In genomic region chr11:121702895-121703618, GRCm38 (mm10) we compare ENCODE assay signal across 8 mouse cellular contexts. TPM values are rescaled to one million over a fixed set of nuclear protein-coding genes. Genes with fewer than 3 reads are reported as not detected.
A peak's percentile ranks its signal among the peaks of the same experiment; 100 is the strongest.
DNase-seq lines count a peak whose midpoint lies in the region; ATAC-seq and TF ChIP-seq lines count a peak whose summit lies in the region.

No protein-coding gene starts in this region.

- no peaks in the 10 kb centered on the region for H3K36me3 ChIP-seq in hindbrain, postnatal 0 days (ENCODE audit: insufficient read depth, low read length)
- peaks cover 8% of the 10 kb centered on the region for H3K36me3 ChIP-seq in macrophage (ENCODE audit: inconsistent target)

- H3K9me3 ChIP-seq in hindbrain, postnatal 0 days (ENCODE audit: low read length): no peaks in the 10 kb centered on the region

- peak overlapping the region; percentile 82 for H3K4me3 ChIP-seq in hindbrain, postnatal 0 days (ENCODE audit: low read length)
- H3K4me3 ChIP-seq in macrophage (ENCODE audit: inconsistent target): peak overlapping the region; percentile 100

- peak; percentile 45 for DNase-seq in R1 (ENCODE audit: low read depth, low spot score)
- peak; percentile 30 to 40 for DNase-seq in cerebellum, postnatal 25 days
- DNase-seq in gastrocnemius, adult 8-10 months (ENCODE audit: low spot score in 2 of 2): peak; percentile 57 to 68
- peak; percentile 66 for DNase-seq in hindbrain, postnatal 0 days (ENCODE audit: low spot score)
- DNase-seq in left cerebral cortex, adult 8-10 months (ENCODE audit: low spot score in 2 of 2): peak; percentile 31 to 67
- DNase-seq in right cerebral cortex, postnatal 10 days (ENCODE audit: low spot score in 2 of 2): peak; percentile 65 to 76

- H3K9ac ChIP-seq in hindbrain, postnatal 0 days (replicated peaks; ENCODE audit: low read length): peak overlapping the region; percentile 62

- peak; percentile 35 for ATAC-seq in hindbrain, postnatal 0 days
- ATAC-seq in erythroid progenitor cell, adult 5-6 weeks (replicated peaks; ENCODE audit: low FRiP score, poor library complexity, severe bottlenecking): no peak

- H3K27me3 ChIP-seq in hindbrain, postnatal 0 days (ENCODE audit: insufficient read depth, low read length): no peaks in the 10 kb centered on the region

- under 1% methylated on average over 40 of the region's 40 CpGs for WGBS in hindbrain, postnatal 0 days
- under 1% methylated on average over 39 of the region's 40 CpGs for WGBS in macrophage (ENCODE audit: missing documents)

- peak overlapping the region; percentile 98 for H3K4me2 ChIP-seq in hindbrain, postnatal 0 days (ENCODE audit: low read depth, low read length)

- peaks cover 85% of the 10 kb centered on the region for H3K79me2 ChIP-seq in macrophage (ENCODE audit: inconsistent target)

- TF ChIP-seq CTCF in hindbrain, postnatal 0 days (IDR thresholded peaks at IDR 0.05; ENCODE audit: low read depth): no peak

- H3K27ac ChIP-seq in hindbrain, postnatal 0 days: peak overlapping the region; percentile 72
- H3K27ac ChIP-seq in macrophage: peak overlapping the region; percentile 99

- peaks cover 9% of the 10 kb centered on the region; the same call in 1 of the 2 replicates for H3K4me1 ChIP-seq in hindbrain, postnatal 0 days (ENCODE audit: insufficient read depth, low read length)

RNA-seq across cellular contexts. Expression of gene Metrnl, which starts 1.7 kb away (rescaled TPM):
- total RNA-seq in gastrocnemius, adult 8-10 months (2022): 1 to 10 TPM; 5.1 to 7.8 (median 5.6) TPM
- total RNA-seq in hindbrain, postnatal 0 days (2014; rRNA removed): 24.4 and 33.2 TPM in 2 replicates
- polyA plus RNA-seq in hindbrain, postnatal 0 days (2015; fragmentation: Nextera tagmentation; extraction: Ambion mirVana): 17.0 and 19.5 TPM in 2 replicates
- total RNA-seq in left cerebral cortex, adult 8-10 months (2022): 10 to 100 TPM; 11.9 to 13.1 (median 12.9) TPM
- 100 to 1,000 TPM in 20 of 26 experiments, 10 to 100 TPM in 6; 43.4 to 244 (median 138) TPM for total RNA-seq in macrophage (2018; cell fraction: chromatin; rRNA removed)
- 100 to 1,000 TPM; 176 to 352 (median 243) TPM for total RNA-seq in macrophage (2018; cell fraction: cytosol; rRNA removed)
- 100 to 1,000 TPM; 107 to 327 (median 236) TPM for total RNA-seq in macrophage (2018; cell fraction: nucleus; rRNA removed)
- 161 to 284 TPM (median 167 TPM) in 3 replicates for polyA plus RNA-seq in macrophage (2018)
- 2.2 and 6.7 TPM in 2 replicates for total RNA-seq in erythroid progenitor cell, adult 5-6 weeks (2015; ENCODE audit: low replicate concordance)
- total RNA-seq in erythroid progenitor cell, adult 5-6 weeks (2017; ENCODE audit: low replicate concordance): 1.2 and 4.4 TPM in 2 replicates

RNA-seq across cellular contexts. Expression of gene B3gntl1, which starts 30.1 kb away (rescaled TPM):
- 1 to 10 TPM; 2.3 to 2.8 (median 2.5) TPM for total RNA-seq in gastrocnemius, adult 8-10 months (2022)
- total RNA-seq in hindbrain, postnatal 0 days (2014; rRNA removed): 9.6 and 11.0 TPM in 2 replicates
- 6.0 and 6.2 TPM in 2 replicates for polyA plus RNA-seq in hindbrain, postnatal 0 days (2015; fragmentation: Nextera tagmentation; extraction: Ambion mirVana)
- 1 to 10 TPM; 6.5 to 8.0 (median 7.0) TPM for total RNA-seq in left cerebral cortex, adult 8-10 months (2022)
- 10 to 100 TPM in 22 of 26 experiments, 1 to 10 TPM in 4; 1.8 to 34.8 (median 24.6) TPM for total RNA-seq in macrophage (2018; cell fraction: chromatin; rRNA removed)
- total RNA-seq in macrophage (2018; cell fraction: cytosol; rRNA removed): 1 to 10 TPM in 24 of 26 experiments, under 1 TPM in 2; 0.62 to 3.8 (median 2.2) TPM
- 10 to 100 TPM in 16 of 26 experiments, 1 to 10 TPM in 10; 2.5 to 22.5 (median 12.6) TPM for total RNA-seq in macrophage (2018; cell fraction: nucleus; rRNA removed)
- polyA plus RNA-seq in macrophage (2018): 2.3 to 3.5 TPM (median 2.8 TPM) in 3 replicates
- not detected in 2 replicates for total RNA-seq in erythroid progenitor cell, adult 5-6 weeks (2015; ENCODE audit: low replicate concordance)
- total RNA-seq in erythroid progenitor cell, adult 5-6 weeks (2017; ENCODE audit: low replicate concordance): 0.53 and 3.0 TPM in 2 replicates
